Mouse (Mus musculus) liver, embryonic 13.5 days (tissue): ENCODE data around the gene Scap. TPM values are rescaled to one million over a fixed set of nuclear protein-coding genes. Genes with fewer than 3 reads are reported as not detected.

Experiments used
- ATAC-seq: fragments of 200-750 bp; cut with Nextera tagmentation; 2 replicates; pipeline ENCODE4 v1.8.0; 2017; ENCODE audit warnings: low read depth, mild to moderate bottlenecking, moderate number of reproducible peaks, moderate library complexity
- DNase-seq: peaks from one replicate; pipeline ENCODE4 v3.0.0; 2022
- H3K27ac ChIP-seq: fragments of 300-500 bp; sonication (generic); 2 replicates; pipeline ENCODE4 v1.5.1; 2015; ENCODE audit warnings: moderate library complexity, mild to moderate bottlenecking, inconsistent platforms
- H3K27me3 ChIP-seq: fragments of 300-500 bp; sonication (generic); 2 replicates; pipeline ENCODE4 v1.6.1; 2015; ENCODE audit warnings: mild to moderate bottlenecking, inconsistent platforms
- H3K36me3 ChIP-seq: fragments of 300-500 bp; sonication (generic); 2 replicates; pipeline ENCODE4 v1.6.1; 2015; ENCODE audit warnings: mild to moderate bottlenecking, inconsistent platforms
- H3K4me1 ChIP-seq: fragments of 300-500 bp; sonication (generic); replicated peaks from 2 replicates; pipeline ENCODE4 v1.6.1; 2015; ENCODE audit warnings: inconsistent platforms
- H3K4me2 ChIP-seq: fragments of 300-500 bp; sonication (generic); 2 replicates; pipeline ENCODE4 v1.6.1; 2015; ENCODE audit warnings: inconsistent platforms, mild to moderate bottlenecking, moderate library complexity
- H3K4me3 ChIP-seq: fragments of 300-500 bp; sonication (generic); replicated peaks from 2 replicates; pipeline ENCODE4 v1.5.1; 2015; ENCODE audit warnings: mild to moderate bottlenecking, inconsistent platforms
- H3K9ac ChIP-seq: fragments of 300-500 bp; sonication (generic); 2 replicates; pipeline ENCODE4 v1.6.1; 2015; ENCODE audit warnings: mild to moderate bottlenecking, inconsistent platforms
- H3K9me3 ChIP-seq: fragments of 300-500 bp; sonication (generic); replicated peaks from 2 replicates; pipeline ENCODE4 v1.6.1; 2016; ENCODE audit warnings: inconsistent platforms
- WGBS: fragments of 180-500 bp; shearing (Covaris S2); methylation state at CpG from one replicate; pipeline ENCODE4 v1.1.7; 2015; ENCODE audit not compliant: insufficient replicate concordance; 5-methylcytosine and 5-hydroxymethylcytosine counted together
- polyA plus RNA-seq: library from polyadenylated mRNA; unstranded; fragments of >200 nt; fragmentation: Nextera tagmentation; extraction: Ambion mirVana; gene quantifications from 2 replicates; pipeline ENCODE4 v1.2.1, GENCODE M21; 2015

Gene Scap
- polyA plus RNA-seq: 20.6 and 23.2 TPM in 2 replicates

DNA sequence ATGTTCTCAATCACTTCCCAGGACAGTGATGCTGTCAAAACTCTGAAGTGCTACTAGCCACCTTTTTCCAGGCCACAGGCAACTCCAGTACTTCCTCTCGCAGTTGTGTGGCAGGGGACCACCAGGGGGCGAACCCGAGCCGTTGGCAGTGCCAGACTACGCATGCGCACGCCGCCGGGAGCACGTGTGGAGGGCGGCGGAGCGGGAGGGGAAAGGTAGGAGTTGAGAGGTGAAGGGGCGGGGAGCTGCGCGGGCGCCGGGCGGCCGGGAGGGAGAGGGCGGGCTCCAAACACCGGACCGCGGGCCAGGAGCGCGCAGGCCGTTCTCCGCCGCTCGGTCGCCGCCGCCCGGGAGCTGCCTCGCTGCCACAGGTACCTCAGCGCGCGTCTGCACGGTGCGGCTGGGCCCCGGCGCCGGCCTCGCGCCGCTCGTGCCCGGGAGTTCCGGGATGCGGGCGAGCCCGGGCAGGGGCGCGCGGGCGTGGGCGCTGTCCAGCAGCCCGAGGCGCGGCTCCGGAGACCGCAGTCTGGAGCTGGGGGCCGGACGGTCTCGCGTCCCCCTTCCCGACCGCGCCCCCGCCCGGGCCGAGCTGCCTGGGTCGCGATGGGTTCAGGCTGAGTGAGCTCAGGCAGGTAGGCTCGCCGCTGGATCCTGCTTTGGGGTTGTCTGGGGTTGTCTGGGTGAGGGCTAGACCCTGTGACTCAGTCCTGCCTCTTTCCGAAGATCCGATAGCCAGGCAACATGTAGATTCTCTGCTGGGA, at the start of gene Scap:
Gene Scap (plus strand): TSS at position 154 of the 761 bp plus-strand sequence.
- Histone ChIP-seq H3K4me2 (peak within 1 kb of the TSS; percentile 88), H3K27me3 (no peaks in the 10 kb centered on the region), H3K27ac (peak within 1 kb of the TSS; percentile 50), H3K9me3 (no peaks in the 10 kb centered on the region), H3K4me3 (peak within 1 kb of the TSS; percentile 84), H3K4me1 (peaks cover 51% of the 10 kb centered on the region), H3K9ac (peak within 1 kb of the TSS; percentile 86), H3K36me3 (no peaks in the 10 kb centered on the region)
- ATAC-seq (peak; percentile 93), DNase-seq (peak; percentile 91)
- WGBS: under 1% methylated on average over 72 of the region's 78 CpGs

DNA sequence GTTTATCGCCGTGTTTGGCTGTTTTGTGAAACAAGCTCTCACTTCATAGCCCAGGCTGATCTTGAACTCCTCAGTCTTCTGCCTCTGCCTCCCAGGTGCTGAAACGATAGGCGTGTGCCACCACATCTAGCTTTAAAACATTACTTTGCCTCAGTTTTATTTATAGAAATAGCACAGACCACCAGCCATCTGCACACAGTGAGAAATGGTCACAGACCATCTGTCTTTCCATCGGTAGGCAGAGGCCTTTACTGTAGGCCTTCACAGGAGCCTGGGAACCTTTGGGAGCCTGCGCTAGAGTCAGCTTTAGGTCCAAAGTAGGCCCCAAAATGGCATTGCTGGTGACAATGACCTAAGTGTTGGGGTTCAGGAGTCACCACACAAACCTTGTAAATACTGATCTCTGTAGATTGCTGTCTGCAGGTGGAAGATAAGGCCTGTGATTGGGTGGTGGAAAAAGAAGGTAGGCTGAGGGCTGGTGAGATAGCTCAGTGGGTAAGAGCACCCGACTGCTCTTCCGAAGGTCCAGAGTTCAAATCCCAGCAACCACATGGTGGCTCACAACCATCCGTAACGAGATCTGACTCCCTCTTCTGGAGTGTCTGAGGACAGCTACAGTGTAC, 48.9 kb upstream of the Scap start:
- WGBS: 75% methylated on average over 10 of the region's 10 CpGs
- no peaks in the 10 kb centered on the region for H3K27me3 ChIP-seq
- no peak overlapping the region for H3K27ac ChIP-seq
- no peak overlapping the region for H3K4me2 ChIP-seq
- no peak for DNase-seq
- no peak for ATAC-seq
- H3K36me3 ChIP-seq: no peaks in the 10 kb centered on the region
- H3K9me3 ChIP-seq: no peaks in the 10 kb centered on the region
- no peaks in the 10 kb centered on the region for H3K4me1 ChIP-seq
- no peak overlapping the region for H3K9ac ChIP-seq
- H3K4me3 ChIP-seq: no peak overlapping the region

DNA sequence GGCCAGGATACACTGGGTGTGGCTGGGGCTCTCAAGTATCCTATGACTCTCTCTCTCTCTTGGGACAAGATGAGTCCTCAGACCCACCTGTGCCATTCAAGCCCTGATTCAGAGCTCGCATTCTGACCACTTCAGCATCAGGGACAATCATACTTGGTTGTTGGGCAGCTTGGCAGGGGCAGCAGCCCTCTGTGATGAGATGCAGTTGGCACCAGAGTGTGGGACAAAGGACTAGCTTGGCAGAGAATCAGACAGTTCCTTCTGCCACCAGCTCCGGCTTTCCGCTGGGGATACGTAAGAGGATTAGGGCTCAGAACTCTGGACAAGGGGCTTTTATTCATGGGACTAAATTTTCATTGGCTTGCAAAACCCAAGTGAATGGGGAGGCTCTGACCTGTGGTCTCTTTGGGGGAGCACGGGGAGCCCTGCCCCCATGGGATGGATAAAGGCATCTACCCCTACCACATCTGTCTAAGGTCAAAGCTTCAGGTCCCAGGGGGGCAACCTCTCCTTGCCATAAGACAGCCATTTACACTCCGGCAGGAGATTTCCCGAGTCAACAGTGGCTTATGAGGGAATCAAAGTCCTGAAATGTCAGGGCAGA, 45.7 kb upstream of the Scap start:
- no peaks in the 10 kb centered on the region for H3K27me3 ChIP-seq
- H3K4me2 ChIP-seq: no peak overlapping the region
- DNase-seq (no peak), ATAC-seq (no peak)
- no peaks in the 10 kb centered on the region for H3K36me3 ChIP-seq
- no peak overlapping the region for H3K4me3 ChIP-seq
- no peak overlapping the region for H3K9ac ChIP-seq
- no peaks in the 10 kb centered on the region for H3K4me1 ChIP-seq
- H3K9me3 ChIP-seq: no peaks in the 10 kb centered on the region
- no peak overlapping the region for H3K27ac ChIP-seq
- 70% methylated on average over 7 of the region's 7 CpGs for WGBS

DNA sequence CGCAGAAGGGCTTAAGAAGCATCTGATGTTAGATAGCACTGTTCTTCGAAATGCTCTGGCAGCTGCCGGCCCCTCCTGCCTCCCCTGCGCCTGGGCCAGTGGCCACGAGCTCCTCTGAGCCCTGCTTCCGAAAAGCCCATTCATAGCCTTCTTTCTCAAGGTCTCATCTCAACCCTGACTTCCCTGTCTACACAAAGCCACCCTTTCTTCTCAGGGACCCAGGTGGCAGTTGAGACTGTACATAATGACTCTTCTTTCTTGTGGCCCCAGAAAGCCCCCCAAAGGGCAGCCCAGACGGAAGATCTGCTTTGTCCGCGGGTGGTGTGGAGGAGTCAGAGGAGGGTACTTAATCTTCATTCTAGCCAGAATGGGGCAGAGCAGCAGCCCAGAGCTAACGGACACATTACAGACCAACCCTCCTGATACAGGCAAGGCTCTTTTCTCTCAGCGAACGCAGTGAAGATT, 39.8 kb upstream of the Scap start:
- H3K4me2 ChIP-seq: no peak overlapping the region
- no peak overlapping the region for H3K4me3 ChIP-seq
- H3K36me3 ChIP-seq: no peaks in the 10 kb centered on the region
- no peak overlapping the region for H3K27ac ChIP-seq
- DNase-seq: no peak
- no peak overlapping the region for H3K9ac ChIP-seq
- 67% methylated on average over 12 of the region's 12 CpGs for WGBS
- no peaks in the 10 kb centered on the region for H3K9me3 ChIP-seq
- H3K27me3 ChIP-seq: no peaks in the 10 kb centered on the region
- no peaks in the 10 kb centered on the region for H3K4me1 ChIP-seq
- ATAC-seq: no peak

DNA sequence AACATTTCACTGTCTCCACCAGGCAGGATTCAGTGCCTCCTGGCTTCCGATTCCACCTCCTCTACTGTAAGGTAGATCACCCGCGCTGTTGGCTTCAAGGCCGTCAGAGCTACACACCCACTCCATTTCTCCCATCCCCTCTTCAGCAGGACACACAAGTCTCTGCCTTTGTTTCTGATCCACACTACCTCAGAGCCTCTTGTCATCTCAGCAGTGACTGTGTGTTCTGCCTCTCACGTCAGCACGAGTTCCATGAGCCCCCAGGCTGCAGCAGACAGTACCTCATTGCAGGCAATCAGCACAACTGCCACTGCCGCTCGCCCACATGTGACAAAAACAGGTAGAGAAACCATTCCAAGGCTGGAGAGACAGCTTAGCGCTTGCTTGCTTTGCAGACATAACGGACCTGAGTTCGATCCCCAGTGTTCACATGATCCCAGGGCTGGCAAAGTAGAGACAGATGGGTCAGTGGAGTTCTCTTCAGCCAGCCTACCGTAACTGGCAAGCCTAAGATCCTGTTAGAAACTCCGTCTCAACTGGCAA, 39.1 kb upstream of the Scap start:
- H3K36me3 ChIP-seq: no peaks in the 10 kb centered on the region
- H3K9ac ChIP-seq: no peak overlapping the region
- H3K9me3 ChIP-seq: no peaks in the 10 kb centered on the region
- ATAC-seq (no peak), DNase-seq (no peak)
- 81% methylated on average over 13 of the region's 13 CpGs for WGBS
- H3K27me3 ChIP-seq: no peaks in the 10 kb centered on the region
- no peak overlapping the region for H3K4me3 ChIP-seq
- H3K27ac ChIP-seq: no peak overlapping the region
- H3K4me2 ChIP-seq: no peak overlapping the region
- no peaks in the 10 kb centered on the region for H3K4me1 ChIP-seq

DNA sequence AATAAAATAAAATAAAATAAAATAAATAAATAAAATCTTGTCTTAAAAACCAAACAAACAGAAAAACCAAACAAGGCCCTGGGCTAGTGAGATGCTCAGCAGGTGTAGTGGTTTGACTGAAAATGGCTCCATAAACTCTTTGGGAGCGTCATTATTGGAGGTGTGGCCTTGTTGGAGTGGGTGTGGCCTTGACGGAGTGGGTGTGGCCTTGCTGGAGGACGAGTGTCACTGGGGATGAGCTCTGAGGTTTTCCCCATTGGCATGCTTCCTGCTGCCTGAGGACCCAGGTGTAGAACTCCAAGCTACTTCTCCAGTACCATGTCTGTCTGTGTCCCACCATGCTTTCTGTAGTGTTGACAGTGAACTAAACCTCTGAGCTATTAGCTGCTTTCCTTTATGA, 38.3 kb upstream of the Scap start:
- Histone ChIP-seq H3K4me3 (no peak overlapping the region), H3K4me1 (no peaks in the 10 kb centered on the region), H3K9ac (no peak overlapping the region), H3K36me3 (no peaks in the 10 kb centered on the region), H3K27me3 (no peaks in the 10 kb centered on the region), H3K27ac (no peak overlapping the region), H3K4me2 (no peak overlapping the region), H3K9me3 (no peaks in the 10 kb centered on the region)
- 48% methylated on average over 3 of the region's 3 CpGs for WGBS
- DNase-seq (no peak), ATAC-seq (no peak)

DNA sequence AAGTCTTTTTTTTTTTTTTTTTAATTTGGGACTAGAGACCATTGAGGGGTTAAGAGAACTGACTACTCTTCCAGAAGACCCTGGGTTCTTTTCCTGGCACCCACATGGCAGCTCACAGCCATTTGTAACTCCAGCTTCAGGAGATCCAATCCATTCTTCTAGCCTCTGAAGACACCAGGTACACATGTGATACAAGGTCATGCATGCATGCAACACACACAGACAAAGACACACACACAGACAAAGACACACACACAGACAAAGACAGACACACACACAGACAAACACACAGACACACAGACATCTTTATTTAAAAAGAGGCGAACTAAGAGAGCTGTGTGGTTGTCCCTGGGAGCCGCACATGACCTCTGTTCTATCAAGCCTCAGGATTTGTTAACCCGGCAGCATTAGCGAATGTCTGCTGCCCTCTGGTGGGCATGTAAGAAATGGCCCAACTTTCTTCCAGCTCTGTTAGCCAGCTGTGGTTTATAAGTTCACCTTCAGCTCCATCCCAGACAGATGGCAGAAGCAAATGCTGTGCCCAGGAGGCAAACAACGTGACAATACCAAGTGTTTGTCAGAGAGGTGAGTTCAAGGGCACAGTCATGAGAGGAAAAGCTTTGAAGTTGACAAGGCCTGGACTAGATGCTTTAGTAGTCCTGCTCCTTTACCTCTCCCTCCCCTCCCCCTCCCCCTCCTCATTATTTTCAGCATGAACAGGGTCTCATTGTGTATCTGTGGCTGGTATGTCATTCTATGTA, 36.0 kb upstream of the Scap start:
- DNase-seq (peak; percentile 55), ATAC-seq (peak; percentile 31; the same call in 1 of the 2 replicates)
- Histone ChIP-seq H3K4me2 (no peak overlapping the region), H3K36me3 (no peaks in the 10 kb centered on the region), H3K27ac (no peak overlapping the region), H3K4me1 (no peaks in the 10 kb centered on the region), H3K9me3 (peaks cover 4% of the 10 kb centered on the region; the same call in 1 of the 2 replicates), H3K4me3 (no peak overlapping the region), H3K9ac (no peak overlapping the region), H3K27me3 (no peaks in the 10 kb centered on the region)
- 2% methylated on average over 5 of the region's 5 CpGs for WGBS

DNA sequence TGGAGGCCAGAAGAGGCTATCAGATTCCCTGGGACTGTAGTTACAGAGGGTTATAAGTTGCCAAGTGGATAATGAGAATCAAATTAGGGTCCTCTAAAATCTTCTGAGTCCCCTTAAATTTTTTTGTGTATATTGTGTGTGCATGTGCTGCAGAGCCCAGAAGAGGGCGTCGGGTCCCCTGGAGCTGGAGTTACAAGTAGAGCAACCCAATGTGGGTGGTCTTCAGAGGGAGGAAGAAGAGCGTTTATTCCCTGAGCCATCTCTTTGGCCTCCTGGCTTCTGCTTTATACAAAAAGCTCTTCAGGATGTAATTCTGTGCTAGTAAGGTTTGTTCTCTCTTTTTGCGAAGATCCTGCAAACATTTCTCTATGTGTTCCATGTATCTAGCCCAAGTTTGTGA, 28.6 kb upstream of the Scap start:
- H3K27me3 ChIP-seq: no peaks in the 10 kb centered on the region
- WGBS: 3% methylated on average over 4 of the region's 4 CpGs

DNA sequence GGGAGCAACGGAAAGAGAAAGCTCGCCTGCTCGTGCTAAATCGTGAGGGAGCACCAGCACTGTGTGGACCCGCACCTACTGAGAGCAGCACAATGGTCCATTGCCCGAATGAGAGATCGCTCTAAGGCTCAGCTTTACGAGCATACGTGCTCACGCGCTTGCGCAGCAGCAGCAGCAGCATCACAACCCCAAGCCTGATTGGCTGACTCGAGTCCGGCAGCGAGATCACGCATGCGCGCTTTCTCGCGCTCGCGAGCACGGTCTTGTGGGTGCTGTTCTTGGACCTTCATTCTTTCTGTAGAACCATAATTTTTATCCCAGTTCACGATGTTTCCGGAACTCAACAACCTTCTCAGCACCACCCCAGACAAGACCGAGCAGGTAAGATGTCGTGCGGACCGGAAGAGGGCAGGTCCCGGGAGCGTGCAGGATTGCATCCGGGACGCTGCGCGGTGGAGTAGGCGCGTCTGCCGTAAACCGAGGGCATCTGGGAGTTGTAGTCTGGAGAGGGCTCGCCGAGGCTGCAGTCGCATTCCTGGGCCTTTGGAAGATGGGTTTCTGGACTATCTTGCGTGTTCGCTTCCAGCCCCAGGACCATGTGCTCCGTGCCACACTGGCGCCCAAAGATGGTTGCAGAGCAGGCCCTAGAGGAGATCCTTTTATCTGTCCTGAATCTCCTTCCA, 28.0 kb upstream of the Scap start, which contains the start of gene Elp6:
Gene Elp6 (plus strand): TSS at position 205 of the 683 bp plus-strand sequence.
- Histone ChIP-seq H3K27me3 (no peaks in the 10 kb centered on the region), H3K9me3 (peaks cover 4% of the 10 kb centered on the region; the same call in 1 of the 2 replicates), H3K4me1 (peaks cover 32% of the 10 kb centered on the region), H3K36me3 (peaks cover 8% of the 10 kb centered on the region; the same call in 1 of the 2 replicates), H3K27ac (peak within 1 kb of the TSS; percentile 67), H3K4me3 (peak within 1 kb of the TSS; percentile 68), H3K4me2 (peak within 1 kb of the TSS; percentile 74), H3K9ac (peak within 1 kb of the TSS; percentile 64)
- ATAC-seq: peak; percentile 97
- WGBS: under 1% methylated on average over 46 of the region's 46 CpGs
- peak; percentile 90 for DNase-seq

More for the DNA sequence above, 28.6 kb upstream of the Scap start:
- Histone ChIP-seq H3K4me3 (peak overlapping the region; percentile 68), H3K27ac (peak overlapping the region; percentile 67), H3K4me2 (peak overlapping the region; percentile 74), H3K4me1 (peaks cover 32% of the 10 kb centered on the region), H3K9ac (peak overlapping the region; percentile 64), H3K9me3 (peaks cover 4% of the 10 kb centered on the region; the same call in 1 of the 2 replicates), H3K36me3 (0 out of 2 replicates have a peak, but pooled peaks cover 4% of the 10 kb centered on the region)
- DNase-seq (peak; percentile 21), ATAC-seq (no peak)

DNA sequence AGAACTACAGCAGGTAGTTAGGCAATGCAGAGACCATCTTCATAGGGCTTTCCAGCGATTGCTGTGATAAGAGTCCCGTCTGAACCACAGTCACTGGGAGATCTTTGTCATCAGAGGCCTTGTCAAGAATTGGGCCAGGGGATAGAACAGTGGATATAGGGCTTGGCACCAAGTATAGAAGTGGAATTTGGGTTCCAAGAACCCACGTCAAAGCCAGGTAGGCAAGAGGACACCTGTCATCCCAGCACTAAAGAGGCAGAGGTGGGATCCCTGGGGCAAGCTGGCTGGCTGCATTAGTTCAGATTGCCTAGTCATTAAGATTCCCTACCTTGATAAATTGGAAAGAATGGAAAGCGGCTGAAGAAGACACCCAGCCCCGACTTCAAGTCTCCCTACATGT, 26.7 kb upstream of the Scap start:
- Histone ChIP-seq H3K9me3 (peaks cover 4% of the 10 kb centered on the region; the same call in 1 of the 2 replicates), H3K4me2 (peak overlapping the region; percentile 74), H3K4me3 (peak overlapping the region; percentile 68), H3K36me3 (peaks cover 18% of the 10 kb centered on the region), H3K27me3 (no peaks in the 10 kb centered on the region), H3K4me1 (peaks cover 32% of the 10 kb centered on the region), H3K9ac (peak overlapping the region; percentile 64), H3K27ac (peak overlapping the region; percentile 1; the same call in 1 of the 2 replicates)
- ATAC-seq (no peak), DNase-seq (no peak)
- 57% methylated on average over 5 of the region's 5 CpGs for WGBS
